In the genomic region with DNA sequence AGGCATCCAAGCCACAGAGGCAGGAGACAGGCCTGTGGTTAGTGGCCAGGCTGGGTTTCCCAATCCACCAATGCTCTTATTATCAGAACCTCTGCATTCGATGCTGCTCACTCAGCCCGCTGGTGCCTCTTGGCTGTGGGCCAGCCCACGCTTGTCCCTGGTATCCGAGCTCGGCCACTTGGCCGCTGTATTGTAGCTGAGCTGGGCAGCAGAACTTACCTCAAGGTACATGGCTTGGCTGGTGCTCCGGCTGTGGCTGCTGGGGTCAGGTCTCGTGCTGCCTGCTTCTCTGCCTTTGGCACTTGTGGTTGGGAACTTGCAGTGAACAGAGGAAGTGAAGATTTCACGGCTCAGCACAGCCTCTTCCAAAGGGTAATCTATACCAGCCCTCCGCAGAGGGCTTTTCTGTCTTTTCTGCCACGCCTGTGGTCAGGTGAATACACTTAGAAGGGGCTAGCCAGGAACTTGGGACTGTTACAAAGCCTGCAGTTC, we compare ENCODE assay signal across 8 mouse cellular contexts. TPM values are rescaled to one million over a fixed set of nuclear protein-coding genes. Genes with fewer than 3 reads are reported as not detected.
DNase-seq lines count a peak whose midpoint lies in the region; ATAC-seq and TF ChIP-seq lines count a peak whose summit lies in the region.

A gene (minus strand): TSS at position 442 of the 492 bp plus-strand sequence.

- ATAC-seq in activated CD4-positive, CD25-positive, alpha-beta regulatory T cell, adult 4 months, result peak; percentile 41
- no peak for ATAC-seq in liver, embryonic 16.5 days (ENCODE audit: low read depth)

- H3K9ac ChIP-seq in liver, embryonic 16.5 days (ENCODE audit: low read depth, low read length), result no peak within 1 kb of the TSS

- peak; percentile 5 for DNase-seq in layer of hippocampus, adult 9-10 months (ENCODE audit: low spot score)
- no peak for DNase-seq in layer of hippocampus, adult 2 months (ENCODE audit: low spot score in 2 of 2)
- peak; percentile 47 for DNase-seq in fibroblast of lung, adult 2 months (ENCODE audit: low read depth)
- no peak for DNase-seq in left cerebral cortex, adult 2 months (ENCODE audit: extremely low spot score in 1 of 2, low spot score in 2 of 2)
- no peak for DNase-seq in layer of hippocampus, adult 8-10 months (ENCODE audit: low spot score in 2 of 2)

- TF ChIP-seq POLR2A in small intestine, adult 2 months (IDR thresholded peaks at IDR 0.05; ENCODE audit: low read depth, low read length), result no peak

- intact Hi-C loops in left cerebral cortex, adult 2 months (cut with DNase I), result no loop called here

- no peak within 1 kb of the TSS for H3K4me3 ChIP-seq in layer of hippocampus, adult 2 months
- H3K4me3 ChIP-seq in liver, embryonic 16.5 days (ENCODE audit: low read depth, low read length), result no peak within 1 kb of the TSS
- peak within 1 kb of the TSS; percentile 54 for H3K4me3 ChIP-seq in small intestine, adult 2 months (ENCODE audit: low read depth, low read length)
- no peak within 1 kb of the TSS for H3K4me3 ChIP-seq in left cerebral cortex, adult 2 months

- H3K4me2 ChIP-seq in liver, embryonic 16.5 days (ENCODE audit: low read depth, low read length), result peak within 1 kb of the TSS; percentile 9; the same call in 1 of the 2 replicates

- no peak within 1 kb of the TSS for H3K27ac ChIP-seq in layer of hippocampus, adult 2 months
- H3K27ac ChIP-seq in liver, embryonic 16.5 days (ENCODE audit: low read length), result no peak within 1 kb of the TSS
- peak within 1 kb of the TSS; percentile 35 for H3K27ac ChIP-seq in small intestine, adult 2 months (ENCODE audit: insufficient read depth, low read depth, low read length)
- no peak within 1 kb of the TSS for H3K27ac ChIP-seq in left cerebral cortex, adult 2 months

- no peak for TF ChIP-seq CTCF in layer of hippocampus, adult 2 months (conservative IDR thresholded peaks at IDR 0.05)
- TF ChIP-seq CTCF in small intestine, adult 2 months (IDR thresholded peaks at IDR 0.05; ENCODE audit: extremely low read depth, insufficient read length, insufficient replicate concordance, low read depth, low read length), result no peak
- no peak for TF ChIP-seq CTCF in left cerebral cortex, adult 2 months (IDR thresholded peaks at IDR 0.05)

- no peaks in the 10 kb centered on the region for H3K27me3 ChIP-seq in liver, embryonic 16.5 days (ENCODE audit: control insufficient read depth, insufficient read depth, low read depth, low read length)
- no peaks in the 10 kb centered on the region for H3K27me3 ChIP-seq in small intestine, adult 2 months (ENCODE audit: control insufficient read depth, insufficient read depth, low read length)

- no peaks in the 10 kb centered on the region for H3K36me3 ChIP-seq in liver, embryonic 16.5 days (ENCODE audit: control insufficient read depth, insufficient read depth)
- H3K36me3 ChIP-seq in small intestine, adult 2 months (ENCODE audit: control insufficient read depth, insufficient read depth, low read length), result no peaks in the 10 kb centered on the region

- 31% methylated on average over 11 of the region's 11 CpGs for WGBS in liver, embryonic 16.5 days (ENCODE audit: insufficient replicate concordance)
- 45% methylated on average over 11 of the region's 11 CpGs for WGBS in small intestine, adult 2 months

- H3K4me1 ChIP-seq in liver, embryonic 16.5 days (ENCODE audit: control insufficient read depth, low read depth, low read length), result no peaks in the 10 kb centered on the region
- peaks cover 6% of the 10 kb centered on the region; the same call in 1 of the 2 replicates for H3K4me1 ChIP-seq in small intestine, adult 2 months (ENCODE audit: control insufficient read depth, insufficient read depth, insufficient read length, low read length)

- H3K9me3 ChIP-seq in liver, embryonic 16.5 days (replicated peaks; ENCODE audit: control insufficient read depth, low read length), result no peaks in the 10 kb centered on the region

RNA-seq across cellular contexts. Expression of the gene that starts here (rescaled TPM):
- under 1 TPM in 1 of 2 experiments, not detected in 1; 0.20 TPM for total RNA-seq in layer of hippocampus, adult 2 months (2021)
- 100 to 1,000 TPM; 250 to 251 TPM for polyA plus RNA-seq in activated CD4-positive, CD25-positive, alpha-beta regulatory T cell, adult 4 months (2017; shearing (Covaris generic))
- polyA plus RNA-seq in liver, embryonic 16.5 days (2015; fragmentation: Nextera tagmentation; extraction: Ambion mirVana), result 0.31 and 0.35 TPM in 2 replicates
- 6.7 and 7.4 TPM in 2 replicates for polyA plus RNA-seq in small intestine, adult 2 months (2012; rRNA removed)
- not detected for total RNA-seq in left cerebral cortex, adult 2 months (2021)
- under 1 TPM in 1 of 4 experiments, not detected in 3; 0.32 TPM for total RNA-seq in layer of hippocampus, adult 8-10 months (2022)

Comparison
In these comparisons a context has a peak if more than half of its experiments do, and no peak if none do; other contexts are left out.
1. RNA of the gene that starts here (polyA plus RNA-seq): 250 to 251 TPM in activated CD4-positive, CD25-positive, alpha-beta regulatory T cell, adult 4 months; 6.7 to 7.4 TPM in small intestine, adult 2 months and 0.31 to 0.35 TPM in liver, embryonic 16.5 days; every median in the first group is over 10 times any median in the second.
2. DNase-seq: peak in layer of hippocampus, adult 9-10 months (single experiment) and fibroblast of lung, adult 2 months (single experiment); none in layer of hippocampus, adult 2 months (0 of 2), left cerebral cortex, adult 2 months (0 of 2) and layer of hippocampus, adult 8-10 months (0 of 2).